Mouse (Mus musculus): ENCODE measurements at regions not wholly inside any gene's neighbourhood (a gene's known extent, or its start where the extent isn't known, plus 50 kb on each side); places are given as distances from the start of the nearest gene placed in this dataset. TPM values are rescaled to one million over a fixed set of nuclear protein-coding genes. Genes with fewer than 3 reads are reported as not detected.

DNA sequence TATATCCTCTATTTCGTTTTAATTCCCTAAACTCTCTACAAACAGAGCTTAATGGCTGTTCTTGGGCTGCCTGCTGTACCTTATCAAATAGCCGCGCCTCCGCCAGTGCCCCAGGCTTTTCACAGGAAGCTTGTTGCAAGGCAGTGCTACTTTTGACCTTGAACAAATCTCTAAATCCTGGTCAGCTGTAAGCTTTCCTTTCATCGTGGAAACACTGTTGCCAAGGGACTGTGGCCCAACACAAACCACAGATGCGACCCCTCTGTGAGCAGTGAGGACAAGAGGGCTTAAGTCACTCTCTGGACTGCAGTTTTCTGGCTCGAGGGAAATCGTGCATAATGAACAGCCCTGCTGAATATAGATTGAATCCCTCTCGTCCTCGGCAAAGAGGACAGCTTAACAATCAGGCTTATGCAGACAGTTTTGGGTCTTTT is 62.0 kb upstream of the Man2a1 start:
- no peak overlapping the region for H3K4me3 ChIP-seq
- ATAC-seq (replicated peaks; ENCODE audit: insufficient number of reproducible peaks, insufficient read depth, low FRiP score, low read depth) = peak; percentile 62; the same call in 1 of the 2 replicates
- H3K27ac ChIP-seq = peak overlapping the region; percentile 59
- H3K9me3 ChIP-seq (replicated peaks) = no peaks in the 10 kb centered on the region
- peaks cover 4% of the 10 kb centered on the region; the same call in 1 of the 2 replicates for H3K4me1 ChIP-seq (replicated peaks)
- WGBS = 10% methylated on average over 10 of the region's 10 CpGs
- no peaks in the 10 kb centered on the region for H3K36me3 ChIP-seq
- peak overlapping the region; percentile 40 for H3K4me2 ChIP-seq
- no peak overlapping the region for H3K9ac ChIP-seq
- no peaks in the 10 kb centered on the region for H3K27me3 ChIP-seq

DNA sequence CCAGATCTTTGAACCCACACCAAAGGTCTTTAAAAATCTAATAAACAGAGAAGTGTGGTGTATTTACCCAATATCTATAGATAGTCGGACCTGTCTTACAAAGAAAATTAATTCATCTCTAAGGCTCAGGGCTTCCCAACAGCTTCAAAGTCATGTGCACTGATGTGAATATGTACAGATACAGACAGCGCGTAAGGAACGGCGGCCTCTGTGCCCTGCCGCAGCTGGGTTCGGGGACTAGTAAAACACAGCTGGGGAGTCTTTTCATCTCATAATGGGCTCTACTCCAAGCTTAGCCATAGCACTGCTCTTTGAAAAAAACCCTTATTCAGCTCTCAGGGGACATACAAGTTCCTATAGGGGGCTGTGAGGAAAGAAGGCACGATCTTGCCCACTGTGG is 60.1 kb upstream of the Man2a1 start:
- Histone ChIP-seq H3K36me3 (no peaks in the 10 kb centered on the region), H3K4me1 (replicated peaks) (peaks cover 4% of the 10 kb centered on the region; the same call in 1 of the 2 replicates), H3K27ac (no peak overlapping the region), H3K9ac (no peak overlapping the region), H3K27me3 (no peaks in the 10 kb centered on the region), H3K4me3 (no peak overlapping the region), H3K9me3 (replicated peaks) (no peaks in the 10 kb centered on the region), H3K4me2 (no peak overlapping the region)
- 89% methylated on average over 8 of the region's 8 CpGs for WGBS
- ATAC-seq (replicated peaks; ENCODE audit: insufficient number of reproducible peaks, insufficient read depth, low FRiP score, low read depth) = no peak

DNA sequence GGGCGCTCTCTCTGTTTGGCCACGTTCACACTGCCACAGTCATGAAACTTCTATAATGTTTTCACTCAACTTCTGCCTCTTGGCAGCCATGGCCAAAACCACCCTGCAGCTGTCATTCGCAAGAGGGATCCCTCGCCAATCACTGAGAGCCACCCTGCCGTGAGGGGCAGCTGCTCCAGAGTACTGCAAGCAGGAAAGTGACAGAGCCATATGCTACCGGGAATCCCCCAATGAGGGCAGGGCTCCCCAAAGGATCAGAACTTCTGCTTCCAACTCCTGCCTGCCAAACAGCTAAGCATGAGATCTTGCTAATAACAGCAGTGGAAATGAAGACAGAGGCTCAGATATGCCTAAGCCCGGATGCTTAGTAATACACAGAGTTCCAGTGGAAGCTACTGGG is 52.0 kb upstream of the Man2a1 start:
- no peak for ATAC-seq (replicated peaks; ENCODE audit: insufficient number of reproducible peaks, insufficient read depth, low FRiP score, low read depth)
- Histone ChIP-seq H3K9ac (no peak overlapping the region), H3K4me3 (no peak overlapping the region), H3K4me2 (no peak overlapping the region), H3K27ac (no peak overlapping the region), H3K27me3 (no peaks in the 10 kb centered on the region), H3K4me1 (replicated peaks) (peaks cover 5% of the 10 kb centered on the region), H3K36me3 (no peaks in the 10 kb centered on the region), H3K9me3 (replicated peaks) (no peaks in the 10 kb centered on the region)
- 46% methylated on average over 7 of the region's 7 CpGs for WGBS

DNA sequence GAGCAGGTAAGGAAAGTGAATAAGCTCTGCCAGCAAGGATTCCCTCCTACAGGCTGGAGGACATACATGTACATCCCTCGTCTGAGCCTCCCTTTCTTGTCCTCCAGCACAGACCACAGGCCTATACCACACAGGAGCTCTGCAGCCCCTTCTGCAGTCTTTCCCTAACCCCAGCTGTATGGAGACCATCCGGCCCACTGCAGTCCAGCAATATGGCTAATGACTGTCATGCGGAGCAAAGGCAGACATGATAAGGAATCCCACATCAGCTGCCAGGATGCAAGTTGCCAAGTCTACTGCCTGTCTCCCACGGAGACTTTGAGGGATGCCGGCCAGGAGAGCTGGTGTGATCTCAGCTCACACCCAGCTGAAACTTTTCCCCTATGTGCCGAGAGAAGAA is 50.5 kb upstream of the Man2a1 start:
- ATAC-seq (replicated peaks; ENCODE audit: insufficient number of reproducible peaks, insufficient read depth, low FRiP score, low read depth) = no peak
- no peaks in the 10 kb centered on the region for H3K36me3 ChIP-seq
- H3K9ac ChIP-seq = no peak overlapping the region
- no peak overlapping the region for H3K27ac ChIP-seq
- H3K4me2 ChIP-seq = no peak overlapping the region
- no peaks in the 10 kb centered on the region for H3K9me3 ChIP-seq (replicated peaks)
- no peaks in the 10 kb centered on the region for H3K27me3 ChIP-seq
- WGBS = 43% methylated on average over 6 of the region's 6 CpGs
- no peak overlapping the region for H3K4me3 ChIP-seq
- peaks cover 5% of the 10 kb centered on the region for H3K4me1 ChIP-seq (replicated peaks)

Small RNAs in the stretch of these regions (microRNA-seq; reads per million reads assigned to microRNA genes)
- not detected for gene Mir6420
